Mouse (Mus musculus): Measurements from ENCODE around the gene Sgcd.

The Sgcd gene

GRCm38 (mm10) chr11:47139867-47140266, 848.9 kb downstream of the Sgcd start:
- DNase-seq (ENCODE audit: low spot score in 2 of 2), result no peak

GRCm38 (mm10) chr11:47139271-47139670, 849.5 kb downstream of the Sgcd start:
- DNase-seq (ENCODE audit: low spot score in 2 of 2), result no peak

GRCm38 (mm10) chr11:47132410-47132809, 856.4 kb downstream of the Sgcd start:
- no peak for DNase-seq (ENCODE audit: low spot score in 2 of 2)

- DNase-seq (ENCODE audit: low spot score in 2 of 2), result no peak
Observed at GRCm38 (mm10) chr11:47130432-47130831, 858.3 kb downstream of the Sgcd start.

GRCm38 (mm10) chr11:47129992-47130391, 858.8 kb downstream of the Sgcd start:
- no peak for DNase-seq (ENCODE audit: low spot score in 2 of 2)

GRCm38 (mm10) chr11:47129166-47129565, 859.6 kb downstream of the Sgcd start:
- DNase-seq (ENCODE audit: low spot score in 2 of 2), result no peak

GRCm38 (mm10) chr11:47128331-47128730, 860.4 kb downstream of the Sgcd start:
- DNase-seq (ENCODE audit: low spot score in 2 of 2), result no peak

- DNase-seq (ENCODE audit: low spot score in 2 of 2), result no peak
Observed at GRCm38 (mm10) chr11:47120874-47121273, 867.9 kb downstream of the Sgcd start.

GRCm38 (mm10) chr11:47117896-47118295, 870.9 kb downstream of the Sgcd start:
- DNase-seq (ENCODE audit: low spot score in 2 of 2), result no peak

GRCm38 (mm10) chr11:47114366-47114765, 874.4 kb downstream of the Sgcd start:
- no peak for DNase-seq (ENCODE audit: low spot score in 2 of 2)

GRCm38 (mm10) chr11:47113081-47113480, 875.7 kb downstream of the Sgcd start:
- no peak for DNase-seq (ENCODE audit: low spot score in 2 of 2)

GRCm38 (mm10) chr11:47110314-47110713, 878.5 kb downstream of the Sgcd start:
- no peak for DNase-seq (ENCODE audit: low spot score in 2 of 2)

- DNase-seq (ENCODE audit: low spot score in 2 of 2), result no peak
Observed at GRCm38 (mm10) chr11:47107661-47108060, 881.1 kb downstream of the Sgcd start.

- DNase-seq (ENCODE audit: low spot score in 2 of 2), result no peak
Observed at GRCm38 (mm10) chr11:47093296-47093912, 895.4 kb downstream of the Sgcd start.

GRCm38 (mm10) chr11:47082517-47082916, 906.3 kb downstream of the Sgcd start:
- no peak for DNase-seq (ENCODE audit: low spot score in 2 of 2)

- no peak for DNase-seq (ENCODE audit: low spot score in 2 of 2)
Observed at GRCm38 (mm10) chr11:47073538-47073937, 915.2 kb downstream of the Sgcd start.

GRCm38 (mm10) chr11:47071161-47071560, 917.6 kb downstream of the Sgcd start:
- no peak for DNase-seq (ENCODE audit: low spot score in 2 of 2)

GRCm38 (mm10) chr11:47069769-47070384, 918.9 kb downstream of the Sgcd start:
- no peak for DNase-seq (ENCODE audit: low spot score in 2 of 2)

- DNase-seq (ENCODE audit: low spot score in 2 of 2), result no peak
Observed at GRCm38 (mm10) chr11:47063690-47064089, 925.1 kb downstream of the Sgcd start.

- DNase-seq (ENCODE audit: low spot score in 2 of 2), result no peak
Observed at GRCm38 (mm10) chr11:47050390-47050789, 938.4 kb downstream of the Sgcd start.

- no peak for DNase-seq (ENCODE audit: low spot score in 2 of 2)
Observed at GRCm38 (mm10) chr11:47049756-47050155, 939.0 kb downstream of the Sgcd start.

- DNase-seq (ENCODE audit: low spot score in 2 of 2), result no peak
Observed at GRCm38 (mm10) chr11:47032318-47032717, 956.5 kb downstream of the Sgcd start.

- DNase-seq (ENCODE audit: low spot score in 2 of 2), result no peak
Observed at GRCm38 (mm10) chr11:47020874-47021273, 967.9 kb downstream of the Sgcd start.

GRCm38 (mm10) chr11:47018139-47018538, 970.6 kb downstream of the Sgcd start:
- no peak for DNase-seq (ENCODE audit: low spot score in 2 of 2)

Measured in thymus, postnatal 10 days (tissue).